Mouse (Mus musculus): ENCODE data around the gene Sobp. TPM values are rescaled to one million over a fixed set of nuclear protein-coding genes. Genes with fewer than 3 reads are reported as not detected.

Sobp gene
- polyA plus RNA-seq, 1 experiment from 2014 or later, result 1.5 TPM

DNA sequence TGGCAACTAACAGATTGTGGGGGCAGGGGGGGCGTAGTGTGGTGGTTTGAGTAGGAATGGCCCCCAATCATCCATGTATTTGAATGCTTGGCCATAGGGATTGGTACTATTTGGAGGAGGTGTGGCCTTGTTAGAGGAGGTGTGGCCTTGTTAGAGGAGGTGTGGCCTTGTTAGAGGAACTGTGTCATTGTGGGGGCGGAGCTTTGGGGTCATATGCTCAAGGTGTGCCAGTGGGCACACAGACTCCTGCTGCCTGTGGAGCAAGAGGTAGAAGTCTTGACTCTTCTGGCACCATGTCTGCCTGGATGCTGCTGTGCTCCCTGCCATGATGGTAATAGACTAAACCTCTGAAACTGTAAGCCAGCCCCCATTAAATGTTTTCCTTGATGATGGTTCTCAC is 25.9 kb upstream of the Sobp start:
- no peaks in the 10 kb centered on the region for H3K36me3 ChIP-seq (ENCODE audit: control insufficient read depth, insufficient read depth, low read length)
- H3K27ac ChIP-seq (ENCODE audit: low read depth), result no peak overlapping the region
- WGBS, result 86% methylated on average over 2 of the region's 2 CpGs
- H3K4me3 ChIP-seq (ENCODE audit: low read depth, low read length), result no peak overlapping the region
- no peaks in the 10 kb centered on the region for H3K27me3 ChIP-seq (replicated peaks; ENCODE audit: control insufficient read depth, insufficient read depth, low read length)
- H3K9ac ChIP-seq (ENCODE audit: low read length), result no peak overlapping the region
- no peak overlapping the region for H3K4me2 ChIP-seq (ENCODE audit: low read length)
- no peaks in the 10 kb centered on the region for H3K4me1 ChIP-seq (replicated peaks; ENCODE audit: control insufficient read depth, insufficient read depth, low read length)
- no peak for ATAC-seq (replicated peaks; ENCODE audit: low FRiP score, low TSS enrichment, low read depth)
- no peaks in the 10 kb centered on the region for H3K9me3 ChIP-seq (ENCODE audit: control insufficient read depth, low read length)
- no peak for DNase-seq (ENCODE audit: low spot score)

DNA sequence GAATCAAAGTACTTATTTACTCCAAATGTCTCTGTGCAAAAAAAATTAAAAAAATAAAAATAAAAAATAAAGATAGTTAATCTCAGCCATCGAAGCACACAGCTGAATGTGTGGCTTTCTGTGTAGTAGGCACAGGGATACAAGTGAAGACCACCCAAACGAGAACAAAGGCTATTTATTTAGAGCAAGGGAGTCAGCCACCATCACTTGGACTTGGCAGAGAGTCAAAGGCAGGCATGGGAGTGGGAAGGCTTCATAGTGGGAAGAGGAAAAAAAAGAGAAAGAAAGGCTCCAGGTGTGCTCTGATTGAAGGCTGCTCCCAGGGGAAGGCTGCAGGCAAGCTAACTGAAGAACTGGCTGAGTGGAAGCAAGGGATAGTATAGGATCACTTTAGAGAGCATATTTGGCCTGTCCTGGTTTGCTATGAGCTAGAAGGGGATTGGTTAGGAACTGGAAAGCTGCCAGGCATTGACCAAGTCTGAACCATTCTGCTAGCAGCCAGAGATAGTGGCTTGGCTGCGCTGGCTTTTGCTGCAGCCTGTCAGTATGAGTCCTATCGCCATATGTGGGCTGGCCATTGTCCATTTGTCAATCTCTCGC is 6.1 kb upstream of the Sobp start:
- no peaks in the 10 kb centered on the region for H3K4me1 ChIP-seq (replicated peaks; ENCODE audit: control insufficient read depth, insufficient read depth, low read length)
- no peak overlapping the region for H3K9ac ChIP-seq (ENCODE audit: low read length)
- 68% methylated on average over 5 of the region's 5 CpGs for whole genome bisulfite sequencing
- DNase-seq (ENCODE audit: low spot score) (no peak), ATAC-seq (replicated peaks; ENCODE audit: low FRiP score, low TSS enrichment, low read depth) (no peak)
- peaks cover 25% of the 10 kb centered on the region for H3K27me3 ChIP-seq (replicated peaks; ENCODE audit: control insufficient read depth, insufficient read depth, low read length)
- no peaks in the 10 kb centered on the region for H3K9me3 ChIP-seq (ENCODE audit: control insufficient read depth, low read length)
- H3K27ac ChIP-seq (ENCODE audit: low read depth), result no peak overlapping the region
- H3K4me3 ChIP-seq (ENCODE audit: low read depth, low read length), result no peak overlapping the region
- H3K36me3 ChIP-seq (ENCODE audit: control insufficient read depth, insufficient read depth, low read length), result no peaks in the 10 kb centered on the region
- H3K4me2 ChIP-seq (ENCODE audit: low read length), result no peak overlapping the region

DNA sequence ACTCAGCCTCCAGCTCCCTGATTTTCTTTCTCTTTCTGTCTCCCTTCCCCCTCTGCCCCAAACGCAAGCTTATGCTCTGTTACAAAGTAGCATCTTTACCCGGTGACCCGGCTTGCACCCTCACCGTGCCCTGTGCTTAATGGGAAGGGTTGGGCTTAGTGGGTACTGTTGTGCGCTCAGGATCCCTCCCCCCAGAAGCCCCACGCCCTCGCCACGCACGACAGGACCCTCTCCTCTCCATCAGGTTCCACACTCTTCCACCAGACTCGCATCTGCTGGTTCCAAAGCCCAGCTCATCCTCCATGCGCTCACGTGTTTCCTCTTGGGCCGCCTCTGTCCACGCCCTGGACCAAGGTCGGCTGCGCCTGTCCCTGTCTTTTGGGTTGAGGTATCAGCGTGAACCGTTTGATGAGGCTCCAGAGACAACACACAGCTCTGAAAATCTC is 849 bp upstream of the Sobp start:
- no peak for DNase-seq (ENCODE audit: low spot score)
- peak; percentile 14; the same call in 1 of the 2 replicates for ATAC-seq (replicated peaks; ENCODE audit: low FRiP score, low TSS enrichment, low read depth)
- no peak overlapping the region for H3K27ac ChIP-seq (ENCODE audit: low read depth)

DNA sequence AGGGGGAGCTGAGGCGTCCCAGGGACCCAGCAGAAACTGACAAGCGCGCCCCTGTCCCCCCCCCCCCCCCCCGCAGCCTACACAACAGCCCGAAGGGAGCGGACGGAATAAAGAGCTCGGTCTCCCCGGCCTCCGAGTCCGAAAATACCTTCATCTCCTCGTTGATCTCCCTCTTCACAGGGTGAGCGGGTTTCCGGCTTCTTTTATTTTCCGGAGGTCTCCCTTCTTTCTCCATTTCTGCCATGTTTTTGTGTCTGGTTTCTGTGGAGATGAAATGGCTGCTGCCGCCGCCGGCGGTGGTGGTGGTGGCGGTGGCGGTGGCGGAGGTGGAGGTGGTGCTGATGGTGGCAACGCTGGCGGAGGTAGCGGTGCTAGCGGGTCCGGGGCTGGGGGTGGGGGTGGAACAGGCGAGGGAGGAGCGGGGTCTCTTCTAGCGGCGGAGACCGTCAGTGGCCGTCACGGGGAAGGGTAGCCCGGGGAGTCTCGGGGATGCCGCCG is 453 bp downstream of the Sobp start:
- H3K4me1 ChIP-seq (replicated peaks; ENCODE audit: control insufficient read depth, insufficient read depth, low read length), result peaks cover 13% of the 10 kb centered on the region; the same call in 1 of the 2 replicates
- under 1% methylated on average over 35 of the region's 38 CpGs for WGBS
- no peaks in the 10 kb centered on the region for H3K9me3 ChIP-seq (ENCODE audit: control insufficient read depth, low read length)
- no peaks in the 10 kb centered on the region for H3K36me3 ChIP-seq (ENCODE audit: control insufficient read depth, insufficient read depth, low read length)
- peak; percentile 82 for DNase-seq (ENCODE audit: low spot score)
- H3K4me3 ChIP-seq (ENCODE audit: low read depth, low read length), result peak overlapping the region; percentile 73
- peak; percentile 37; the same call in 1 of the 2 replicates for ATAC-seq (replicated peaks; ENCODE audit: low FRiP score, low TSS enrichment, low read depth)
- H3K27ac ChIP-seq (ENCODE audit: low read depth), result peak overlapping the region; percentile 22; the same call in 1 of the 2 replicates
- peak overlapping the region; percentile 79 for H3K4me2 ChIP-seq (ENCODE audit: low read length)
- H3K9ac ChIP-seq (ENCODE audit: low read length), result peak overlapping the region; percentile 61
- peaks cover 56% of the 10 kb centered on the region for H3K27me3 ChIP-seq (replicated peaks; ENCODE audit: control insufficient read depth, insufficient read depth, low read length)

More for the DNA sequence above, 849 bp upstream of the Sobp start:
- Histone ChIP-seq H3K4me2 (ENCODE audit: low read length) (peak overlapping the region; percentile 79), H3K9ac (ENCODE audit: low read length) (peak overlapping the region; percentile 61; the same call in 1 of the 2 replicates), H3K9me3 (ENCODE audit: control insufficient read depth, low read length) (no peaks in the 10 kb centered on the region), H3K36me3 (ENCODE audit: control insufficient read depth, insufficient read depth, low read length) (no peaks in the 10 kb centered on the region), H3K4me3 (ENCODE audit: low read depth, low read length) (peak overlapping the region; percentile 73), H3K27me3 (replicated peaks; ENCODE audit: control insufficient read depth, insufficient read depth, low read length) (peaks cover 56% of the 10 kb centered on the region), H3K4me1 (replicated peaks; ENCODE audit: control insufficient read depth, insufficient read depth, low read length) (peaks cover 8% of the 10 kb centered on the region; the same call in 1 of the 2 replicates)
- under 1% methylated on average over 18 of the region's 18 CpGs for WGBS

DNA sequence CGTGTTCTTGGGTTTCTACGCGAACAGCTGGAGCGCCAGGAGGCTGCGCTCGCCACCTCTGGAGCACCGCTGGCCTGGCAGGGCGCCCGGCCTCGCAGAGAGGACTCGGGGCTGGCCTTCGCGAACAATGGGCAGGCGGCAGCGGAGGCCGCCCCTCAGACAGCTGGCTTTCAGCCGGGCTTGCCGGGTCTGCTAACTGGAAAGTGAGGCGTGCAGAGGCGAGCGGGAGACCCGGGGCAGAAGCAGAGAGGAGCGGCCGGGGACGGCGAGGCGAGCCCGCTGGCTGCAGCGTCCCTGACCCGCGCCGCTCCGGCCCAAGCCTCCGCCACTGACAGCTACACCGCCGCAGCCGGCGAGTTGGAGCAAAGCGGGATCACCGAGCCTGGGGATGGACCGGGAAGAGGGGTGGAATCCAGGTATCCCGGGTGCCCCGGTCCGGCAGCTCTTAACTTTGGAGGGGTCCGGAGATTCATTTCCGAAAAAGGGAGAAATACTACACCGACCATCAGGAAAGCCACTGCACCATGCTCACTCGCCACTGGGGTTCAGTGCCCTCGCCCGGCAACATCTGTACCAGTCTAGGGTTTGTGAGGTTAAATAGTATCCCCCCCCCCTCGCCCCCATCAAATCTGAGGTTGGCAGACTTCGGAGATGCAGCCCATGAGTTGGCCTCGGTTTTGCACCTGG is 1.0 kb downstream of the Sobp start:
- H3K9ac ChIP-seq (ENCODE audit: low read length), result peak overlapping the region; percentile 61
- peaks cover 13% of the 10 kb centered on the region; the same call in 1 of the 2 replicates for H3K4me1 ChIP-seq (replicated peaks; ENCODE audit: control insufficient read depth, insufficient read depth, low read length)
- under 1% methylated on average over 53 of the region's 53 CpGs for WGBS
- H3K36me3 ChIP-seq (ENCODE audit: control insufficient read depth, insufficient read depth, low read length), result no peaks in the 10 kb centered on the region
- no peaks in the 10 kb centered on the region for H3K9me3 ChIP-seq (ENCODE audit: control insufficient read depth, low read length)
- ATAC-seq (replicated peaks; ENCODE audit: low FRiP score, low TSS enrichment, low read depth) (peak; percentile 56), DNase-seq (ENCODE audit: low spot score) (peak; percentile 84)
- peaks cover 56% of the 10 kb centered on the region for H3K27me3 ChIP-seq (replicated peaks; ENCODE audit: control insufficient read depth, insufficient read depth, low read length)
- H3K27ac ChIP-seq (ENCODE audit: low read depth), result 0 out of 2 replicates have a peak overlapping the region, but pooled peaks have one; percentile 22
- H3K4me2 ChIP-seq (ENCODE audit: low read length), result peak overlapping the region; percentile 79
- H3K4me3 ChIP-seq (ENCODE audit: low read depth, low read length), result peak overlapping the region; percentile 73

DNA sequence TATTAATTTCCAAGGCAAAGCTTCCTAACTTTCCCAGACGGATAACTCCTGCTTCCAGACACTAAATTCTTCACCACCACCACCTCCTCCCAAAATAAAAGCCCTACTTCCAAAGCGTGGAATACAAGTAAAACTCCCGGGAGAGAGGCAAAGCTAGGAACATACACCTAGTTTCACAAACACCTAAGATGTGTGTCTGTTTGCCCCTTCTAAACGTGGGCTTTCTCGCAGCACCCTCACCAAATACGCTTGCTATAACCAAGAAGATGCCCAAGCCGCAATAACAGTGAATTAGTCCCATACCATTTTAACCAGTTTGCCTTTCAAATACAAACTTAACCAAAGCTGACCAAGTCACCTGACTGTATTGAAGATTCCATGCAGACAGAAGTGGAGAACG is 1.8 kb downstream of the Sobp start:
- H3K4me1 ChIP-seq (replicated peaks; ENCODE audit: control insufficient read depth, insufficient read depth, low read length), result peaks cover 13% of the 10 kb centered on the region; the same call in 1 of the 2 replicates
- peak overlapping the region; percentile 73 for H3K4me3 ChIP-seq (ENCODE audit: low read depth, low read length)
- no peak overlapping the region for H3K27ac ChIP-seq (ENCODE audit: low read depth)
- H3K9me3 ChIP-seq (ENCODE audit: control insufficient read depth, low read length), result no peaks in the 10 kb centered on the region
- ATAC-seq (replicated peaks; ENCODE audit: low FRiP score, low TSS enrichment, low read depth) (no peak), DNase-seq (ENCODE audit: low spot score) (peak; percentile 64)
- no peaks in the 10 kb centered on the region for H3K36me3 ChIP-seq (ENCODE audit: control insufficient read depth, insufficient read depth, low read length)
- H3K9ac ChIP-seq (ENCODE audit: low read length), result peak overlapping the region; percentile 61; the same call in 1 of the 2 replicates
- peak overlapping the region; percentile 79 for H3K4me2 ChIP-seq (ENCODE audit: low read length)
- peaks cover 51% of the 10 kb centered on the region for H3K27me3 ChIP-seq (replicated peaks; ENCODE audit: control insufficient read depth, insufficient read depth, low read length)
- 6% methylated on average over 8 of the region's 8 CpGs for WGBS

DNA sequence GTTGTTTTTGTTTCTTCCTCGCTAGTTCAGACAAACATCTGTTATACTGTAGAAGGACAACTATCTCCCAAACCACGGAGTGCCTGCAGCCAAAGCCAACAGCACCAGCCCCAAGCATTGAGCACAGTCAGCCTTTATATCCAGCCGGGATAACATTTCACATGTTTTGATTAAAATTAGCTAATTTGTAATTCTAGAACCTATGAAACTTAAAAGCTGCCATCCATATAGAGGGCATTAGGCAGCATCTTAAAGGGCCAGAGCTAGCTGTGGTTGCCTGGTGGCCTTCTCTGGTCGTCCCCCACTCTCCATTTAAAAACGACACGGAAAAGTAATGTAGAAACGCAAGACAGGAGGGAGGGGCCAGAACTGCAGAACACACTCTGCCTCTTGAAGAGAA is 2.3 kb downstream of the Sobp start:
- Histone ChIP-seq H3K27ac (ENCODE audit: low read depth) (no peak overlapping the region), H3K4me3 (ENCODE audit: low read depth, low read length) (peak overlapping the region; percentile 73), H3K9ac (ENCODE audit: low read length) (no peak overlapping the region), H3K4me1 (replicated peaks; ENCODE audit: control insufficient read depth, insufficient read depth, low read length) (peaks cover 13% of the 10 kb centered on the region; the same call in 1 of the 2 replicates), H3K9me3 (ENCODE audit: control insufficient read depth, low read length) (no peaks in the 10 kb centered on the region), H3K36me3 (ENCODE audit: control insufficient read depth, insufficient read depth, low read length) (no peaks in the 10 kb centered on the region), H3K4me2 (ENCODE audit: low read length) (peak overlapping the region; percentile 79), H3K27me3 (replicated peaks; ENCODE audit: control insufficient read depth, insufficient read depth, low read length) (peaks cover 47% of the 10 kb centered on the region)
- DNase-seq (ENCODE audit: low spot score) (no peak), ATAC-seq (replicated peaks; ENCODE audit: low FRiP score, low TSS enrichment, low read depth) (no peak)
- 10% methylated on average over 7 of the region's 7 CpGs for WGBS

DNA sequence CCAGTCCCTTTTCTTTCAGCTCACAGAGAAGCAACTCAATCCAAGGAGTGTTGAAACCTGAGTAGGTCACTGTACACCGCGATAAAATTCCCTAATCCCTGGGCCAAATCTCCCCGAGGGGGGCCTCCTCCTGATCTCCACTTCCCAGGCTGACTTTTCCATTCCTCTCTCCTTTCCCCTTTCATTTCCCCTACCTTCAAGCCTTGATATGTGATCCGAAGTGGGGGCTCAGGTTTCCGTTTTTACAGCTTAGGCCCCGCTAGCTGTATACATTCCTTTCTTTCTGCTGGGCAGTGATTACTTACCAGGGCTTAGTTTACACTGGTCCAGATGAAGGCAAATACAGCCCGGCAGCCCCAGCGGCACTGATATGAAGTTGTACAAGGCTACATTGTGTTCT is 3.2 kb downstream of the Sobp start:
- Histone ChIP-seq H3K36me3 (ENCODE audit: control insufficient read depth, insufficient read depth, low read length) (no peaks in the 10 kb centered on the region), H3K9ac (ENCODE audit: low read length) (no peak overlapping the region), H3K4me1 (replicated peaks; ENCODE audit: control insufficient read depth, insufficient read depth, low read length) (peaks cover 13% of the 10 kb centered on the region; the same call in 1 of the 2 replicates), H3K27ac (ENCODE audit: low read depth) (no peak overlapping the region), H3K9me3 (ENCODE audit: control insufficient read depth, low read length) (no peaks in the 10 kb centered on the region), H3K27me3 (replicated peaks; ENCODE audit: control insufficient read depth, insufficient read depth, low read length) (peaks cover 38% of the 10 kb centered on the region), H3K4me2 (ENCODE audit: low read length) (peak overlapping the region; percentile 9), H3K4me3 (ENCODE audit: low read depth, low read length) (no peak overlapping the region)
- DNase-seq (ENCODE audit: low spot score) (no peak), ATAC-seq (replicated peaks; ENCODE audit: low FRiP score, low TSS enrichment, low read depth) (no peak)
- 4% methylated on average over 8 of the region's 8 CpGs for WGBS
